Mouse (Mus musculus): ENCODE measurements at regions not wholly inside any gene's neighbourhood (a gene's known extent, or its start where the extent isn't known, plus 50 kb on each side); places are given as distances from the start of the nearest gene placed in this dataset.

GRCm38 (mm10) chr4:56610273-56610672, 129.6 kb upstream of the Gm26657 start:
- ATAC-seq (ENCODE audit: insufficient read depth): no peak
- Histone ChIP-seq H3K4me3 (ENCODE audit: low read depth, low read length) (no peak overlapping the region), H3K27ac (ENCODE audit: low read depth) (no peak overlapping the region), H3K9ac (no peak overlapping the region), H3K4me2 (no peak overlapping the region), H3K9me3 (ENCODE audit: low read depth, low read length) (no peaks in the 10 kb centered on the region), H3K4me1 (ENCODE audit: insufficient read depth) (no peaks in the 10 kb centered on the region), H3K36me3 (ENCODE audit: insufficient read depth) (no peaks in the 10 kb centered on the region), H3K27me3 (ENCODE audit: insufficient read depth, low read length) (no peaks in the 10 kb centered on the region)
- WGBS: 77% methylated on average over 6 of the region's 6 CpGs
- no peak for DNase-seq
- TF ChIP-seq CTCF (IDR thresholded peaks at IDR 0.05; ENCODE audit: low read depth): no peak

GRCm38 (mm10) chr4:56608701-56609100, 131.2 kb upstream of the Gm26657 start:
- TF ChIP-seq CTCF (IDR thresholded peaks at IDR 0.05; ENCODE audit: low read depth): no peak
- no peaks in the 10 kb centered on the region for H3K27me3 ChIP-seq (ENCODE audit: insufficient read depth, low read length)
- no peak overlapping the region for H3K9ac ChIP-seq
- H3K27ac ChIP-seq (ENCODE audit: low read depth): no peak overlapping the region
- DNase-seq: no peak
- H3K4me2 ChIP-seq: no peak overlapping the region
- 71% methylated on average over 4 of the region's 4 CpGs for WGBS
- ATAC-seq (ENCODE audit: insufficient read depth): no peak
- H3K36me3 ChIP-seq (ENCODE audit: insufficient read depth): no peaks in the 10 kb centered on the region
- no peaks in the 10 kb centered on the region for H3K4me1 ChIP-seq (ENCODE audit: insufficient read depth)
- no peaks in the 10 kb centered on the region for H3K9me3 ChIP-seq (ENCODE audit: low read depth, low read length)
- H3K4me3 ChIP-seq (ENCODE audit: low read depth, low read length): no peak overlapping the region

- Histone ChIP-seq H3K4me3 (ENCODE audit: low read depth, low read length) (no peak overlapping the region), H3K36me3 (ENCODE audit: insufficient read depth) (no peaks in the 10 kb centered on the region), H3K9me3 (ENCODE audit: low read depth, low read length) (no peaks in the 10 kb centered on the region; the same call in 1 of the 2 replicates), H3K4me1 (ENCODE audit: insufficient read depth) (no peaks in the 10 kb centered on the region), H3K27ac (ENCODE audit: low read depth) (no peak overlapping the region), H3K9ac (no peak overlapping the region), H3K27me3 (ENCODE audit: insufficient read depth, low read length) (no peaks in the 10 kb centered on the region), H3K4me2 (no peak overlapping the region)
- peak; percentile 19 for DNase-seq
- 56% methylated on average over 2 of the region's 2 CpGs for whole genome bisulfite sequencing
- no peak for TF ChIP-seq CTCF (IDR thresholded peaks at IDR 0.05; ENCODE audit: low read depth)
- ATAC-seq (ENCODE audit: insufficient read depth): no peak
Observed at GRCm38 (mm10) chr4:56598398-56598797, 141.5 kb upstream of the Gm26657 start.

DNA sequence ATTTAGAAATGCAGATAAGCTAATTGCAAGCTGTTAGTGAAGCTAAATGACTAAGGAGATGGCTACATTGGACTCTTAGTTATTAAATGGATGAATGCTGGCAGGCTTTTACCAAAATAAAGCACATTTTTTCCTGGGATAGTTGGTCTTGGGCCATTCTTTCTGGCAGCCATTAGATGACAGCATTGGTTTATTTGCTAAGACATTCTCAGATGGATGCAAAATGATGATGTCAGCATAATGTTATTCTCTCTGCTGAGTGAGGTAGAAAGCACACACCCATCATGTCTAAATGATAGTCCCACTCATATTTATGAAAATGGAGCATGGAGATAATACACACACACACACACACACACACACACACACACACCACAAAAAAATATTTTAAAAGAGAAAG, 141.9 kb upstream of the Gm26657 start:
- no peaks in the 10 kb centered on the region for H3K27me3 ChIP-seq (ENCODE audit: insufficient read depth, low read length)
- TF ChIP-seq CTCF (IDR thresholded peaks at IDR 0.05; ENCODE audit: low read depth): peak; percentile 30
- H3K4me3 ChIP-seq (ENCODE audit: low read depth, low read length): no peak overlapping the region
- H3K4me2 ChIP-seq: no peak overlapping the region
- H3K36me3 ChIP-seq (ENCODE audit: insufficient read depth): no peaks in the 10 kb centered on the region
- DNase-seq (peak; percentile 59), ATAC-seq (ENCODE audit: insufficient read depth) (no peak)
- H3K27ac ChIP-seq (ENCODE audit: low read depth): no peak overlapping the region
- H3K9me3 ChIP-seq (ENCODE audit: low read depth, low read length): no peaks in the 10 kb centered on the region; the same call in 1 of the 2 replicates
- no peaks in the 10 kb centered on the region for H3K4me1 ChIP-seq (ENCODE audit: insufficient read depth)
- H3K9ac ChIP-seq: no peak overlapping the region

DNA sequence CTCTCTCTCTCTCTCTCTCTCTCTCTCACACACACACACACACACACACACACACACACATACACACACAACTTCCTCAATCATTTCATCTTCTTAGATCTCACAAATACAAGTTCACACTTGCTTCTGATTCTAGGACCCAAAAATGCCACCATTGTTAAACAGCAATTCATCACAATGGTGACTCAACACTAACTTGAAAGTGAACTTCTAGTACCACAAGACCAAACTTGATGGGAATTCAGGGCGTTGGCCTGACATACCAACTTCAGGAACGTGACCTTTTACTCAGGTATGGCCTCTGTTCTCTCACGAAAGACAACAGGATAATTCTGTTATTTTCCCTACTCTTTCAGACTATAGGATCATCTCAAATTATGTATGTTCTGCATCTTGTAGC, 157.5 kb upstream of the Gm26657 start:
- no peaks in the 10 kb centered on the region for H3K4me1 ChIP-seq (ENCODE audit: insufficient read depth)
- ATAC-seq (ENCODE audit: insufficient read depth): no peak
- no peak for DNase-seq
- 64% methylated on average over 3 of the region's 3 CpGs for WGBS
- no peak overlapping the region for H3K4me3 ChIP-seq (ENCODE audit: low read depth, low read length)
- no peak overlapping the region for H3K27ac ChIP-seq (ENCODE audit: low read depth)
- TF ChIP-seq CTCF (IDR thresholded peaks at IDR 0.05; ENCODE audit: low read depth): no peak
- H3K27me3 ChIP-seq (ENCODE audit: insufficient read depth, low read length): no peaks in the 10 kb centered on the region
- H3K9me3 ChIP-seq (ENCODE audit: low read depth, low read length): no peaks in the 10 kb centered on the region
- no peak overlapping the region for H3K9ac ChIP-seq
- no peaks in the 10 kb centered on the region for H3K36me3 ChIP-seq (ENCODE audit: insufficient read depth)
- no peak overlapping the region for H3K4me2 ChIP-seq

- Histone ChIP-seq H3K4me2 (no peak overlapping the region), H3K4me1 (ENCODE audit: insufficient read depth) (no peaks in the 10 kb centered on the region), H3K27ac (ENCODE audit: low read depth) (no peak overlapping the region), H3K4me3 (ENCODE audit: low read depth, low read length) (no peak overlapping the region), H3K36me3 (ENCODE audit: insufficient read depth) (no peaks in the 10 kb centered on the region), H3K27me3 (ENCODE audit: insufficient read depth, low read length) (no peaks in the 10 kb centered on the region), H3K9ac (no peak overlapping the region), H3K9me3 (ENCODE audit: low read depth, low read length) (no peaks in the 10 kb centered on the region)
- DNase-seq (no peak), ATAC-seq (ENCODE audit: insufficient read depth) (no peak)
- WGBS: 74% methylated on average over 15 of the region's 15 CpGs
- TF ChIP-seq CTCF (IDR thresholded peaks at IDR 0.05; ENCODE audit: low read depth): no peak
Observed at GRCm38 (mm10) chr4:56576837-56577548, 162.9 kb upstream of the Gm26657 start.

- Histone ChIP-seq H3K4me3 (ENCODE audit: low read depth, low read length) (no peak overlapping the region), H3K9me3 (ENCODE audit: low read depth, low read length) (no peaks in the 10 kb centered on the region), H3K27me3 (ENCODE audit: insufficient read depth, low read length) (no peaks in the 10 kb centered on the region), H3K4me1 (ENCODE audit: insufficient read depth) (no peaks in the 10 kb centered on the region), H3K4me2 (no peak overlapping the region), H3K27ac (ENCODE audit: low read depth) (no peak overlapping the region), H3K9ac (no peak overlapping the region), H3K36me3 (ENCODE audit: insufficient read depth) (no peaks in the 10 kb centered on the region)
- no peak for ATAC-seq (ENCODE audit: insufficient read depth)
- no peak for TF ChIP-seq CTCF (IDR thresholded peaks at IDR 0.05; ENCODE audit: low read depth)
- DNase-seq: no peak
Observed at GRCm38 (mm10) chr4:56552126-56552525, 187.7 kb upstream of the Gm26657 start.

All from lung, embryonic 14.5 days (tissue).